Mouse (Mus musculus) heart, embryonic 10.5 days (tissue): ENCODE data around the gene Ptprg. TPM values are rescaled to one million over a fixed set of nuclear protein-coding genes. Genes with fewer than 3 reads are reported as not detected.
A peak's percentile ranks its signal among the peaks of the same experiment; 100 is the strongest.

Source experiments
- DNase-seq: peaks from one replicate; pipeline ENCODE4 v3.0.0-alpha.2; 2017; ENCODE audit warnings: low spot score
- H3K27ac ChIP-seq: fragments of 300-500 bp; sonication (generic); 2 replicates; pipeline ENCODE4 v1.5.1; 2016; ENCODE audit warnings: mild to moderate bottlenecking
- H3K27me3 ChIP-seq: fragments of 300-500 bp; sonication (generic); 2 replicates; pipeline ENCODE4 v1.6.1; 2016; ENCODE audit warnings: mild to moderate bottlenecking; ENCODE audit not compliant: poor library complexity, insufficient read depth, severe bottlenecking
- H3K36me3 ChIP-seq: fragments of 300-500 bp; sonication (generic); 2 replicates; pipeline ENCODE4 v1.6.1; 2016; ENCODE audit warnings: mild to moderate bottlenecking, moderate library complexity
- H3K4me1 ChIP-seq: fragments of 300-500 bp; sonication (generic); 2 replicates; pipeline ENCODE4 v1.6.1; 2016; ENCODE audit warnings: mild to moderate bottlenecking
- H3K4me3 ChIP-seq: fragments of 300-500 bp; sonication (generic); 2 replicates; pipeline ENCODE4 v1.5.1; 2016; ENCODE audit warnings: mild to moderate bottlenecking, moderate library complexity
- H3K9me3 ChIP-seq: fragments of 300-500 bp; sonication (generic); 2 replicates; pipeline ENCODE4 v1.6.1; 2016; ENCODE audit warnings: mild to moderate bottlenecking, moderate library complexity
- WGBS: fragments of 180-500 bp; shearing (Covaris S2); methylation state at CpG from one replicate; pipeline ENCODE4 v1.1.7; 2016; 5-methylcytosine and 5-hydroxymethylcytosine counted together
- polyA plus RNA-seq: library from polyadenylated mRNA; unstranded; fragments of >200 nt; fragmentation: Nextera tagmentation; extraction: Ambion mirVana; gene quantifications from 2 replicates; pipeline ENCODE4 v1.2.1, GENCODE M21; 2016

The Ptprg gene
- polyA plus RNA-seq, 1 experiment from 2014 or later: 22.8 TPM

- H3K9me3 ChIP-seq: no peaks in the 10 kb centered on the region
Measured at GRCm38 (mm10) chr14:11754656-11755055, 201.3 kb downstream of the Ptprg start.

GRCm38 (mm10) chr14:11758185-11758584 is 204.9 kb downstream of the Ptprg start:
- peaks cover 41% of the 10 kb centered on the region for H3K4me1 ChIP-seq
- no peaks in the 10 kb centered on the region for H3K9me3 ChIP-seq
- no peak for DNase-seq
- no peak overlapping the region for H3K4me3 ChIP-seq
- H3K27ac ChIP-seq: no peak overlapping the region
- 78% methylated on average over 6 of the region's 6 CpGs for WGBS
- H3K36me3 ChIP-seq: no peaks in the 10 kb centered on the region
- no peaks in the 10 kb centered on the region for H3K27me3 ChIP-seq

More at GRCm38 (mm10) chr14:11754656-11755055, 201.3 kb downstream of the Ptprg start:
- H3K4me1 ChIP-seq: peaks cover 14% of the 10 kb centered on the region
- H3K4me3 ChIP-seq: no peak overlapping the region
- WGBS: 64% methylated on average over 4 of the region's 4 CpGs
- H3K36me3 ChIP-seq: no peaks in the 10 kb centered on the region
- H3K27ac ChIP-seq: no peak overlapping the region
- no peaks in the 10 kb centered on the region for H3K27me3 ChIP-seq
- no peak for DNase-seq

DNA sequence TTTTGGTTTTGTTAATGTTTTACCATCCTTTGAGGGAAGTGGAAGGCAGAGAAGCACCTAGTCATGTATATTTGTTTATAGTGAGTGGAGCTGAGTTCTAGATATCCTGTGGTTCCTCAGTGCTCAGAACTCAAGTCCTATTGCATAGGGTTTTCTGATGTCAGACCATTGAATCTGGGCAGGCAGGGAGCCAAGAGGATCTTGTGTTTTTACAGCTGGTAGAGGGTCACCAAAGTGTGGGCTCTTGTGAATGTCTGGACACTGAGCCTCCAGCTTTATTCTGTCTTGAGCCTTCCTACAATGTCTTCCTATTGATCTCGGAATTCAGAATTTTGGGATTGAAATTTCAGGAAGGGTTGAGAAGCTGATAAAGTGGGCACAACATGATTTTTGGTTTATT is 206.0 kb downstream of the Ptprg start:
- Histone ChIP-seq H3K4me3 (no peak overlapping the region), H3K36me3 (no peaks in the 10 kb centered on the region), H3K27ac (no peak overlapping the region), H3K9me3 (no peaks in the 10 kb centered on the region), H3K4me1 (peaks cover 48% of the 10 kb centered on the region), H3K27me3 (no peaks in the 10 kb centered on the region)
- no peak for DNase-seq
- 83% methylated on average over 1 of the region's 1 CpGs for WGBS

DNA sequence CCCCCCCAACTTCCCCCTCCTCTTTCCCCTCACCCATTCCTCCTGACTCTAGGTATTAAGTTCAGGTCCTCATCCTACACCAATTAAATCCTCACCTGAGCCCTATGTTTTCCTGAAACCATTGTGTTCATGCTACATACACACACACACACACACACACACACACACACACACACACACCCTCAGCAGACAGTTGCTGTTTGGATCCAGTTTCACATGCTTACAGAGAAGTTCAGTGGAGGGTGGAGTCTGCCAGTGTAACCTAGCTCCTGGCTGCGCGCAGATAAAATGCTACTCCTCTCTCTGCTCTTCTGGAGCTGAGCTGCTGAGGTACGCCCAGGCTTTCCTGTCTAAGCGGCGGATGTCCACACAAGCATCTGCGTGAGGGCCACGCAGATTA is 209.7 kb downstream of the Ptprg start:
- WGBS: 31% methylated on average over 7 of the region's 7 CpGs
- Histone ChIP-seq H3K4me1 (peaks cover 54% of the 10 kb centered on the region), H3K9me3 (no peaks in the 10 kb centered on the region), H3K36me3 (no peaks in the 10 kb centered on the region), H3K4me3 (no peak overlapping the region), H3K27me3 (no peaks in the 10 kb centered on the region), H3K27ac (peak overlapping the region; percentile 69)
- DNase-seq: peak; percentile 87

DNA sequence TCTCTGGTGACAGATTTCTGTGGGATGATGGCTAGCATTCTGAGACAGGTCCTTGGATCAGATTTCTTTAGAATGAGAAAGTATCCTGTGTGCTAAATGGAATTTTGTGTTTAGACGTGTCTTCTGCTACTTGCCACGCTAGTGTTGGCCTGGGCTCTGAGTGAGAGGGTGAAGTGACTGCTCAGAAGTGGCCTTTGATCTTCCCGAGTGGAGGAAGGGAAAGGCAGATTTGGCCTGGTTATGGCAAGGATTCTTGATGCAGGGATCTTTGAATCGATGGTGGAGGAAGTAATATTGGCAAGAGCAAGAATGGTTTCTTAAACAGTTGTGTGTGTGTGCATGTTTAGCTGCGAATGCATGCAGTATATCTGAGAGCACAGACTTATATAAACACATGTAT is 219.4 kb downstream of the Ptprg start:
- H3K27ac ChIP-seq: no peak overlapping the region

GRCm38 (mm10) chr14:11774476-11775037 is 221.2 kb downstream of the Ptprg start:
- 24% methylated on average over 4 of the region's 4 CpGs for WGBS
- peak overlapping the region; percentile 72; the same call in 1 of the 2 replicates for H3K27ac ChIP-seq
- no peak overlapping the region for H3K4me3 ChIP-seq
- DNase-seq: no peak
- no peaks in the 10 kb centered on the region for H3K36me3 ChIP-seq
- H3K9me3 ChIP-seq: no peaks in the 10 kb centered on the region
- peaks cover 47% of the 10 kb centered on the region for H3K4me1 ChIP-seq
- no peaks in the 10 kb centered on the region for H3K27me3 ChIP-seq

More for the DNA sequence above, 219.4 kb downstream of the Ptprg start:
- Histone ChIP-seq H3K4me1 (peaks cover 47% of the 10 kb centered on the region), H3K9me3 (no peaks in the 10 kb centered on the region), H3K36me3 (no peaks in the 10 kb centered on the region), H3K27me3 (no peaks in the 10 kb centered on the region), H3K4me3 (no peak overlapping the region)
- DNase-seq: no peak
- 55% methylated on average over 5 of the region's 5 CpGs for WGBS

- H3K4me1 ChIP-seq: peaks cover 46% of the 10 kb centered on the region
- H3K27ac ChIP-seq: peak overlapping the region; percentile 62
- H3K4me3 ChIP-seq: no peak overlapping the region
- no peaks in the 10 kb centered on the region for H3K36me3 ChIP-seq
- no peak for DNase-seq
- no peaks in the 10 kb centered on the region for H3K27me3 ChIP-seq
- WGBS: 21% methylated on average over 11 of the region's 11 CpGs
- H3K9me3 ChIP-seq: no peaks in the 10 kb centered on the region
Measured at GRCm38 (mm10) chr14:11775204-11775603, 221.9 kb downstream of the Ptprg start.

GRCm38 (mm10) chr14:11775951-11776495 is 222.7 kb downstream of the Ptprg start:
- 83% methylated on average over 6 of the region's 6 CpGs for WGBS
- Histone ChIP-seq H3K27me3 (no peaks in the 10 kb centered on the region), H3K4me1 (peaks cover 44% of the 10 kb centered on the region), H3K9me3 (no peaks in the 10 kb centered on the region), H3K4me3 (no peak overlapping the region), H3K27ac (peak overlapping the region; percentile 62; the same call in 1 of the 2 replicates), H3K36me3 (no peaks in the 10 kb centered on the region)
- DNase-seq: no peak

- no peaks in the 10 kb centered on the region for H3K27me3 ChIP-seq
- H3K9me3 ChIP-seq: no peaks in the 10 kb centered on the region
- H3K4me1 ChIP-seq: peaks cover 43% of the 10 kb centered on the region
- no peaks in the 10 kb centered on the region for H3K36me3 ChIP-seq
- 91% methylated on average over 6 of the region's 6 CpGs for WGBS
- DNase-seq: no peak
- no peak overlapping the region for H3K27ac ChIP-seq
- H3K4me3 ChIP-seq: no peak overlapping the region
Measured at GRCm38 (mm10) chr14:11776566-11776965, 223.2 kb downstream of the Ptprg start.

DNA sequence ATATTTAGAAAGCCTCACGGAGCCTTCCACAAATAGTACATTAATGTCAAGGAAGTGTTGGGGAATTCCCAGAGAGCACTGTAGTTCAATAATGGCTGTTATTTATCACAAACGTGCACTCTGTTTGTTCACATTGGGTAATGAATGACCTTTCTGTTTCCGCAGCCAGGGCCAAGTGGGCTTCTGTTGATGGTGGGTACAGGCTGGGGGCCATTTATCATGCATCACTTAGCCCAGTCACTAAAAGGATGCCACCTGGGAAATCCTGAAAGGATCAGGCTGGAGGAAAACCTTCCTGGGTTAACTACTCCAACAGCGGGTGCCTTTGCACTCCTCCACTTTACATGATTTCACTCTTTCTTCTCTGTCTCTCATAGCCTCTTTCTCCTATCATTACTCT is 237.9 kb downstream of the Ptprg start:
- no peaks in the 10 kb centered on the region for H3K4me1 ChIP-seq
- no peak for DNase-seq
- H3K9me3 ChIP-seq: no peaks in the 10 kb centered on the region
- no peaks in the 10 kb centered on the region for H3K27me3 ChIP-seq
- H3K36me3 ChIP-seq: no peaks in the 10 kb centered on the region
- no peak overlapping the region for H3K4me3 ChIP-seq
- H3K27ac ChIP-seq: no peak overlapping the region
- 75% methylated on average over 4 of the region's 4 CpGs for WGBS

DNA sequence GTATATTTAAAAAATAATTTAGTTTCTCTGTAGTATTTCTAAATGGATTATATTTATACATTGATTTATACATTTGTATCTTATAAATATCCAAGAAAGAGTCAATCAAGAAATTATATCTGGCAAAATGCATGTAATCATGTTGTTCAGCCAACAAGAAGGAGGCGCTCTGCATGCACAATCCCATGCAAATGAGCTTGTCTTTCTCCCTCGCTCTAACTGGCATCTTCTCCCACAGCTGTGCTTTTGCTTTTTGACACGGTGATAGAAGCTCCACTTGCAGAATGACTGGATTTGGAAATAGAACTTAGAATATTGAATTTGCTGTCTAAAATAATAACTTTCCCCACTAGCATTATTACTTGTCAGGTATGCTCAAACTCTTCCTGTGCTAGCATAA is 240.5 kb downstream of the Ptprg start:
- Histone ChIP-seq H3K36me3 (no peaks in the 10 kb centered on the region), H3K4me3 (no peak overlapping the region), H3K9me3 (no peaks in the 10 kb centered on the region), H3K4me1 (peaks cover 10% of the 10 kb centered on the region), H3K27me3 (no peaks in the 10 kb centered on the region), H3K27ac (no peak overlapping the region)
- WGBS: 86% methylated on average over 3 of the region's 3 CpGs
- DNase-seq: no peak

DNA sequence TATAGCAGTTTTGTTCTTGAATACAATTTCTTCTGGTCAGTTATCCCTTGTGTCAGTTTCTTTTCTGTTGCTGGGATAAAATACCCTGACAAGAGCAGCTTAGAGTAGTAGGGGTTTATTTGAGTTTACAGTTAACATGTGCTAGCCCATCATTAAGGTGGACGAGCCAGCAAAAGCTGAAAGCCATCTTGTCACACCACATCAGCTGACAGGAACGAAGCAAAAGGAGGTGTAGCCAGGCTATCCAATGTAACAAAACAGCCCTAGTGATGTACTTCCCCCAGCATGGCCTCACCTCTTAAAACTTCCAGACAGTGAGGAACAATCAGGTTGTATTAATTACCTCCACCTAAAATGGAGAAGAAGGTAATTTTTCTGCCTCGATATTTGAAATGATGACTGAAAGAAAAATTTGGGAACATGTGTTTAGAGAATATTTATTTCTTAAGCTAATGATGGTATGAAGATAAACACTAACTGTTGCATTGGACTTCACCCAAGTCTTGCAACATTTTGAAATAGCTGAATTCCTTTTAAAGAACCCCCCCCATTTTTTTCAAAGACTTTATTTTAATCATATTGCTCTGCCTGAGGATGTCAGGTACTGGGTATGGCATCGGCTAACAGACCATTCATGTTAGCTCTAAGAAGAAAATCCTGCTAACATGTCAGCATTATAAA is 249.2 kb downstream of the Ptprg start:
- 79% methylated on average over 4 of the region's 4 CpGs for WGBS
- Histone ChIP-seq H3K27ac (no peak overlapping the region), H3K9me3 (no peaks in the 10 kb centered on the region), H3K27me3 (no peaks in the 10 kb centered on the region), H3K4me1 (peaks cover 8% of the 10 kb centered on the region), H3K36me3 (no peaks in the 10 kb centered on the region), H3K4me3 (no peak overlapping the region)
- DNase-seq: no peak

DNA sequence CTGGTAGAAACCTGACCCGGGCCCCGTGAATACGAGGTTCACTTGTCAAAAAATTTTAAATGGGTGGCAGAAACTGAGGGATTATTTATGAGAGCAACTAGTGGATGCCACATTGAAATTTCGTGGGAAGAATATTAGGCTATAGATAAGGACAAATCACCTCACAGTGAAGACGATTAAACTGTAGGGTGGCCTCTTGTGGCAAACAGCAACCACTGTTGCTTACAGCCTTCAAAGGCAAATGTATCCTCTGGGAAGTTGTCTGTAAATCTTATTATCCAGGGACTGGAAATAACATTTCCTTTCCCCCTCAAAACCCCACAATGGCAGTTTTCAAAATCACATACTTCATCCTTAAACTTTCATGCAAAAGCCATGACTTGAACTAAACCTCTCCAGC is 253.3 kb downstream of the Ptprg start:
- 66% methylated on average over 5 of the region's 5 CpGs for WGBS
- Histone ChIP-seq H3K4me3 (no peak overlapping the region), H3K36me3 (no peaks in the 10 kb centered on the region), H3K9me3 (no peaks in the 10 kb centered on the region), H3K27me3 (no peaks in the 10 kb centered on the region), H3K27ac (no peak overlapping the region), H3K4me1 (peaks cover 8% of the 10 kb centered on the region; the same call in 1 of the 2 replicates)
- no peak for DNase-seq
